Mouse (Mus musculus) CH12.LX (cell line): ENCODE results near the gene Hoxb8. TPM values are rescaled to one million over a fixed set of nuclear protein-coding genes. Genes with fewer than 3 reads are reported as not detected.

Source experiments
- DNase-seq: peaks from one replicate; pipeline ENCODE4 v3.0.0-alpha.2; 2013; ENCODE audit errors: extremely low read depth
- H3K27ac ChIP-seq: 2 replicates; pipeline ENCODE4 v1.5.1; 2012; ENCODE audit warnings: low read depth, mild to moderate bottlenecking, control low read depth, moderate library complexity; ENCODE audit not compliant: insufficient read depth
- H3K27me3 ChIP-seq: replicated peaks from 2 replicates; pipeline ENCODE3; 2012; ENCODE audit warnings: inconsistent platforms
- H3K36me3 ChIP-seq, 2 experiments: replicated peaks in 1 of 2; 2 replicates each; pipeline versions ENCODE3 to v1.6.1; 2012; ENCODE audit warnings: inconsistent platforms in 1 of 2, low read length in 1 of 2, mild to moderate bottlenecking in 1 of 2, mixed read lengths in 1 of 2, moderate library complexity in 1 of 2; ENCODE audit not compliant: control insufficient read depth in 1 of 2, insufficient read depth in 1 of 2
- H3K4me1 ChIP-seq, 2 experiments: 2 replicates each; pipeline ENCODE4 v1.6.1; 2012; ENCODE audit warnings: inconsistent platforms in 1 of 2, moderate library complexity in 1 of 2; ENCODE audit not compliant: insufficient read depth in 2 of 2, control insufficient read depth in 1 of 2
- H3K4me2 ChIP-seq: 2 replicates; pipeline ENCODE4 v1.6.1; 2012; ENCODE audit warnings: low read depth, mild to moderate bottlenecking, control low read depth; ENCODE audit not compliant: poor library complexity, insufficient read depth, severe bottlenecking
- H3K4me3 ChIP-seq, 3 experiments: fragments of 150-350 bp in 1 of 3; sonication (generic) in 1 of 3; replicated peaks in 1 of 3; 2 replicates each; pipeline versions ENCODE3 to v1.5.1; 2011 to 2012; ENCODE audit warnings: low read depth in 2 of 3, low read length in 2 of 3, mild to moderate bottlenecking in 2 of 3, moderate library complexity in 2 of 3, control low read depth in 1 of 3, improper control_type of control experiment in 1 of 3, inconsistent platforms in 1 of 3, mixed read lengths in 1 of 3; ENCODE audit not compliant: poor library complexity in 1 of 3
- H3K79me2 ChIP-seq: replicated peaks from 2 replicates; pipeline ENCODE4 v1.6.1; 2012; ENCODE audit warnings: mild to moderate bottlenecking, moderate library complexity; ENCODE audit not compliant: control insufficient read depth, poor library complexity, insufficient read depth, severe bottlenecking; ENCODE audit errors: extremely low read depth
- H3K9ac ChIP-seq: 2 replicates; pipeline ENCODE4 v1.6.1; 2012; ENCODE audit warnings: low read depth, mild to moderate bottlenecking, control low read depth, moderate library complexity; ENCODE audit not compliant: insufficient read depth
- H3K9me3 ChIP-seq: replicated peaks from 2 replicates; pipeline ENCODE3; 2012; ENCODE audit warnings: low read length, inconsistent platforms, mixed read lengths
- BHLHE40 ChIP-seq: IDR thresholded peaks from 2 replicates; pipeline ENCODE4 v1.6.1; 2011; ENCODE audit warnings: mild to moderate bottlenecking, low read depth, low read length, improper control_type of control experiment
- CHD1 ChIP-seq: IDR thresholded peaks from 2 replicates; pipeline ENCODE4 v1.6.1; 2012; ENCODE audit warnings: low read depth, low read length, improper control_type of control experiment, inconsistent platforms
- HCFC1 ChIP-seq: IDR thresholded peaks from 2 replicates; pipeline ENCODE4 v1.6.1; 2012; ENCODE audit warnings: low read depth, mild to moderate bottlenecking, inconsistent platforms, low read length, improper control_type of control experiment
- JUN ChIP-seq: IDR thresholded peaks from 2 replicates; pipeline ENCODE4 v1.6.1; 2011; ENCODE audit warnings: low read depth, mild to moderate bottlenecking, low read length, improper control_type of control experiment, moderate library complexity; ENCODE audit not compliant: insufficient read depth
- KAT2A ChIP-seq: IDR thresholded peaks from 2 replicates; pipeline ENCODE4 v1.6.1; 2012; ENCODE audit warnings: low read length, improper control_type of control experiment, inconsistent platforms; ENCODE audit not compliant: insufficient replicate concordance
- MAZ ChIP-seq: IDR thresholded peaks from 2 replicates; pipeline ENCODE4 v1.6.1; 2012; ENCODE audit warnings: low read depth, mild to moderate bottlenecking, inconsistent platforms, low read length, improper control_type of control experiment, moderate library complexity
- MEF2A ChIP-seq: IDR thresholded peaks from 2 replicates; pipeline ENCODE4 v1.6.1; 2014; ENCODE audit warnings: low read depth, mild to moderate bottlenecking, inconsistent platforms, low read length, improper control_type of control experiment, borderline replicate concordance
- MYC ChIP-seq: IDR thresholded peaks from 2 replicates; pipeline ENCODE4 v1.6.1; 2011; ENCODE audit warnings: low read depth, mild to moderate bottlenecking, improper control_type of control experiment, low read length
- POLR2AphosphoS2 ChIP-seq: IDR thresholded peaks from 2 replicates; pipeline ENCODE4 v1.6.1; 2011; ENCODE audit warnings: low read depth, low read length, improper control_type of control experiment
- SMC3 ChIP-seq: IDR thresholded peaks from 2 replicates; pipeline ENCODE4 v1.6.1; 2011; ENCODE audit warnings: low read depth, low read length, improper control_type of control experiment
- UBTF ChIP-seq: IDR thresholded peaks from 2 replicates; pipeline ENCODE4 v1.6.1; 2012; ENCODE audit warnings: low read depth, mild to moderate bottlenecking, inconsistent platforms, low read length, improper control_type of control experiment, moderate library complexity
- USF1 ChIP-seq: IDR thresholded peaks from 2 replicates; pipeline ENCODE4 v1.6.1; 2014; ENCODE audit warnings: low read depth, mild to moderate bottlenecking, inconsistent platforms, low read length, improper control_type of control experiment
- ZNF384 ChIP-seq: IDR thresholded peaks from 2 replicates; pipeline ENCODE4 v1.6.1; 2012; ENCODE audit warnings: low read depth, low read length, improper control_type of control experiment, inconsistent platforms
- dilution Hi-C: fragments of 300-500 bp; cut with MboI; formaldehyde crosslinking; loops from 2 replicates; pipeline ENCODE4 v1.14.3; 2020; ENCODE audit warnings: low sequenced_read_pairs; ENCODE audit not compliant: extremely low pct_unique_long_range_greater_than_20kb, extremely low pct_ligation_motif_present
- in situ Hi-C: fragments of 300-500 bp; cut with MboI; formaldehyde crosslinking; loops from 3 replicates; pipeline ENCODE4 v1.14.3; 2019; ENCODE audit warnings: low sequenced_read_pairs, low pct_ligation_motif_present, low pct_unique_long_range_greater_than_20kb, mixed read lengths
- polyA plus RNA-seq: library from polyadenylated mRNA; unstranded; fragments of >175 nt; gene quantifications from 2 replicates; pipeline ENCODE4 v1.2.1, GENCODE M21; 2012; ENCODE audit warnings: low read depth; ENCODE audit not compliant: insufficient read length
- total RNA-seq, 2 experiments: library from RNA; depleted of rRNA; stranded (reverse); fragments of 300-350 nt in 1 of 2; fragments of >200 nt in 1 of 2; gene quantifications; 2 replicates each; pipeline ENCODE4 v1.2.3; 2012 to 2014

The Hoxb8 gene
- total and polyA plus RNA-seq, 3 experiments, result not detected

DNA sequence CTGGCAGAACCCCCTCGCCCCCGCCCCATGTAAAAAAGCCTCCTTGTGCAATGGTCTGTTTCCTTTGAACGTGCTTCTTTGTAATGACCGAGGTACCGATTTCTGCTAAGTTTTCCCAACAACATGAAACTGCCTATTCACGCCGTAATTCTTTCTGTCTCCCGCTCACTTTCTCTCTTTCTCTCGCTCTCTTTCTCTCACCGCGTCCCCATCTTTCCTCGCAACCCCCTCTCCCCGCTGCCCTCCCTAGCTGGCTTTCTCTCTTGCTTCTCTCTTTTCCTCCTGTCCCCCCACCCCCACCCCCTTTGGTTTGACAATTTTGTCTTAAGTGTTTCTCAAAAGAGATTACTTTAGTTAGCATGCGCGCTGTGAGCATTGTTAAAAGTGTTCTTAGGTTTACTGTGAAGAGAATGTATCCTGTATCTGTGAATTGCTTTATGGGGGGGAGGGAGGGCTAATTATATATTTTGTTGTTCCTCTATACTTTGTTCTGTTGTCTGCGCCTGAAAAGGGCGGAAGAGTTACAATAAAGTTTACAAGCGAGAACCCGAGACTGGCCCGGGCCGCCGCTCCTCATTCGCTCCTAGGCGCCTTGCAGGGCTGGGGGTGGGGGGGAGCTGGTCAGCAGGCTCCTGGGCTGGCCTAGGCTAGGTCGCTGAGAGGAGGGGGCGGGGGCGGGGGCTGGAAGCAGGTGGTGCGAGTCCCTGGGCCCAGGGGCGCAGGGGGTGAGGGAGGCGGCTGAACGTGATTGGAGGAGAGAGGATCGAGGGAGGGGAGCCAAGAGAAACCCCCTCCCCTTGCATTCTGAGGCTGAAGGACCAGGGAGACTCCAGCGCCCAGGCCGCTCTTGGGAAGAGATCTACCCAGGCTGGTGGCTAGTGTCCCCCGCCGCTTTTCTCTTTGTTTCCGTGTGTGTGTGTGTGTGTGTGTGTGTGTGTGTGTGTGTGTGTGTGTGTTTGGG lies 3.3 kb downstream of the Hoxb8 start:
- Histone ChIP-seq H3K36me3 (no peaks in the 10 kb centered on the region), H3K4me2 (peak overlapping the region; percentile 91), H3K9ac (peak overlapping the region; percentile 30; the same call in 1 of the 2 replicates), H3K27me3 (peaks cover 96% of the 10 kb centered on the region), H3K9me3 (peaks cover 16% of the 10 kb centered on the region), H3K79me2 (no peaks in the 10 kb centered on the region), H3K27ac (no peak overlapping the region), H3K4me3 (peak overlapping the region in 1 of 3 experiments; percentile 50), H3K4me1 (peaks cover 3 to 8% of the 10 kb centered on the region in 2 experiments; a peak in 3 of 4 replicates)
- in situ Hi-C loops, result no loop called here
- no peak for TF ChIP-seq CHD1
- TF ChIP-seq MAZ, result 0 out of 2 replicates have a peak, but pooled peaks have one; percentile 7
- dilution Hi-C loops, result no loop called here
- DNase-seq, result no peak

DNA sequence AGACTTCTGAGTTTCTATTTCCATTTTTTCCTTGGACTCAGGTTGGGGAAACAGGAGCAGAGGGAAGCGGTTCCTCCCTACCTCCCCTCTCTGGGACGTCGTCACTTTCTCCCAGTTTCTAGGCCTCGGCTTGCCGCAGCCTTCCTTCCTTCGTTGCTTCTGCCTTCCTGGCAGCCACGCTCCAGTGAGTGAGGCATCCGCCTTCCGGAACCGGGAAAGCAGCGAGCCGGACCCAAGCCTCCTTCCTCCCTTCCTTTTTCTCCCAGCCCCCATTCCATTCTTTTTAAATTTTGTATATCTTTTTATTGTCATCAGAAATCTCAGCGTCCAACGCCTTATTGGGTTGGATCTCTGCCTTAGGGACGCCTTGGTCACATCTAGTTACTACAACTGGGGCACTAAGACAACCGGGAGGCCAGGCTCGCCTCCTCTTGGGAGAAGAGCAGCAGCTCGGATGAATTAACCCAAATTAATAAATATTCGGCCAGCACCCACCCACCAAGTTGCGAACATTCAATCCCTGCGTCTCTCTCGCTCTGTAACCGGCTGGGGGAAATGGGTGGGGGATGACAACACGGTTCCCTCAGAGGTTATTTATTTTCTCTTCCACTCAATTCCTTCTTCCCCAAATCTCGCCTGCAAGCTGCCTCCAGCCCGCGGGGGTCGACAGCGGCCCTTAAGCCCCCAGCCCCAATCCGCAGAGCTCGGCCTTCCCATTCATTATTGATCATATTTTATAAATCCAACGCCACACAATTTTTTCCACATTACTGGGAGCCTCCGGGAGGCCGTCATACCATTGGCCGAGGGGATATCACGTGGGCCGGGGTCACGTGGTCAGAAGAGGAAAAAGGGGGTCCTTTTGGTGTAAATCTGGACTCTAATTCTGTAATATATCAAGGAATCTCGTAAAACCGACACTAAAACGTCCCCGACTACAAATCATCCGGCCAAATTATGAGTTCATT lies 4.3 kb downstream of the Hoxb8 start, which contains the start of gene Hoxb7:
TSS of gene Hoxb7 (plus strand) at position 853 of the 968 bp plus-strand sequence.
- Histone ChIP-seq H3K4me2 (no peak within 1 kb of the TSS), H3K9ac (no peak within 1 kb of the TSS), H3K27me3 (peaks cover 96% of the 10 kb centered on the region)

DNA sequence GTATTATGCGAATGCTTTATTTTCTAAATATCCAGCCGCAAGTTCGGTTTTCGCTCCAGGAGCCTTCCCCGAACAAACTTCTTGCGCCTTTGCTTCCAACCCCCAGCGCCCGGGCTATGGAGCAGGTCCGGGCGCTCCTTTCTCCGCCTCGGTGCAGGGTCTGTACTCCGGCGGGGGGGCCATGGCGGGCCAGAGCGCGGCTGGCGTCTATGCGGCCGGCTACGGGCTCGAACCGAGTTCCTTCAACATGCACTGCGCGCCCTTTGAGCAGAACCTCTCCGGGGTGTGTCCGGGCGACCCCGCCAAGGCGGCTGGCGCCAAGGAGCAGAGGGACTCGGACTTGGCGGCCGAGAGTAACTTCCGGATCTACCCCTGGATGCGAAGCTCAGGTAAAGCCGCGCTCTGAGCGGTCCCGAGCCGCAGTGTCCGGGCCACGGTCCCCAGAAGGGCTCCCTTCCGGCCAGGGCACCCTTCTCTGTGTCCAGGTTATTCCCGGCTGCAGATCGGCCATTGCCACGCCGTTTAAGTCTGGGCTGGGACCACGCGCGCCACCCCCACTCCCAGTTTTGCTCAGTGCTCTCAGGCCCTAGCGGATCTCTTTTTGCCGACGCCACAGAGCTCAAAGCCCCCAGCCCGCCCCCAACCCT lies 5.2 kb downstream of the Hoxb8 start:
- no peak overlapping the region for H3K9ac ChIP-seq
- no peaks in the 10 kb centered on the region for H3K79me2 ChIP-seq
- in situ Hi-C loops, result no loop called here
- peaks cover 16% of the 10 kb centered on the region for H3K9me3 ChIP-seq
- dilution Hi-C loops, result no loop called here
- no peak overlapping the region for H3K27ac ChIP-seq
- no peak overlapping the region for H3K4me3 ChIP-seq
- no peak overlapping the region for H3K4me2 ChIP-seq
- peaks cover 96% of the 10 kb centered on the region for H3K27me3 ChIP-seq
- no peak for DNase-seq
- TF ChIP-seq UBTF (no peak), KAT2A (no peak), JUN (no peak), USF1 (no peak), HCFC1 (no peak)
- H3K4me1 ChIP-seq, result peaks cover 5 to 8% of the 10 kb centered on the region in 2 experiments; a peak in 3 of 4 replicates
- H3K36me3 ChIP-seq, result no peaks in the 10 kb centered on the region

More for the DNA sequence above, 4.3 kb downstream of the Hoxb8 start, which contains the start of gene Hoxb7:
- Histone ChIP-seq H3K4me3 (no peak within 1 kb of the TSS), H3K79me2 (no peaks in the 10 kb centered on the region), H3K4me1 (peaks cover 3 to 8% of the 10 kb centered on the region in 2 experiments; a peak in 3 of 4 replicates), H3K9me3 (peaks cover 16% of the 10 kb centered on the region), H3K27ac (no peak within 1 kb of the TSS), H3K36me3 (no peaks in the 10 kb centered on the region)
- in situ Hi-C loops (no loop called here), dilution Hi-C loops (no loop called here)
- no peak for DNase-seq
- TF ChIP-seq SMC3 (no peak), POLR2AphosphoS2 (no peak), BHLHE40 (no peak), ZNF384 (no peak), MEF2A (no peak), USF1 (no peak), MYC (no peak)
